Mouse (Mus musculus) liver, embryonic 11.5 days (tissue): ENCODE measurements around the gene Pparg. TPM values are rescaled to one million over a fixed set of nuclear protein-coding genes. Genes with fewer than 3 reads are reported as not detected.

ENCODE experiments used
- ATAC-seq: fragments of 200-750 bp; cut with Nextera tagmentation; replicated peaks from 2 replicates; pipeline ENCODE4 v1.8.0; 2017; ENCODE audit warnings: moderate number of reproducible peaks, mild to moderate bottlenecking, moderate TSS enrichment, moderate library complexity; ENCODE audit not compliant: low FRiP score
- DNase-seq: peaks from one replicate; pipeline ENCODE4 v3.0.0-alpha.2; 2017; ENCODE audit warnings: low spot score
- H3K27ac ChIP-seq: fragments of 300-500 bp; sonication (generic); 2 replicates; pipeline ENCODE4 v1.5.1; 2014; ENCODE audit warnings: mild to moderate bottlenecking, low read depth, low read length, control low read depth
- H3K27me3 ChIP-seq: fragments of 300-500 bp; sonication (generic); replicated peaks from 2 replicates; pipeline ENCODE4 v1.6.1; 2014; ENCODE audit warnings: low read length, mixed read lengths; ENCODE audit not compliant: control insufficient read depth, insufficient read depth
- H3K36me3 ChIP-seq: fragments of 300-500 bp; sonication (generic); 2 replicates; pipeline ENCODE4 v1.6.1; 2014; ENCODE audit warnings: mild to moderate bottlenecking, low read length, moderate library complexity, mixed read lengths; ENCODE audit not compliant: control insufficient read depth, insufficient read depth
- H3K4me1 ChIP-seq: fragments of 300-500 bp; sonication (generic); replicated peaks from 2 replicates; pipeline ENCODE4 v1.6.1; 2014; ENCODE audit warnings: low read length, mixed read lengths; ENCODE audit not compliant: control insufficient read depth, insufficient read depth
- H3K4me2 ChIP-seq: fragments of 300-500 bp; sonication (generic); 2 replicates; pipeline ENCODE4 v1.6.1; 2014; ENCODE audit warnings: mild to moderate bottlenecking, control low read depth, moderate library complexity
- H3K4me3 ChIP-seq: fragments of 300-500 bp; sonication (generic); 2 replicates; pipeline ENCODE4 v1.5.1; 2014; ENCODE audit warnings: low read depth, low read length, control low read depth
- H3K9ac ChIP-seq: fragments of 300-500 bp; sonication (generic); 2 replicates; pipeline ENCODE4 v1.6.1; 2014; ENCODE audit warnings: low read depth, low read length, control low read depth
- H3K9me3 ChIP-seq: fragments of 300-500 bp; sonication (generic); 2 replicates; pipeline ENCODE4 v1.6.1; 2016; ENCODE audit warnings: low read length, inconsistent platforms, mixed read lengths; ENCODE audit not compliant: control insufficient read depth
- whole genome bisulfite sequencing: fragments of 180-500 bp; shearing (Covaris S2); extraction: QIAGEN DNeasy Blood & Tissue Kit; methylation state at CpG from one replicate; pipeline ENCODE4 v1.1.7; 2014; 5-methylcytosine and 5-hydroxymethylcytosine counted together
- polyA plus RNA-seq: library from polyadenylated mRNA; unstranded; fragments of >200 nt; fragmentation: Nextera tagmentation; extraction: Ambion mirVana; gene quantifications from 2 replicates; pipeline ENCODE4 v1.2.1, GENCODE M21; 2014

Gene Pparg
- polyA plus RNA-seq, 1 experiment from 2014 or later: 1.2 TPM

GRCm38 (mm10) chr6:115501131-115501530, 140.4 kb downstream of the Pparg start:
- WGBS: 43% methylated on average over 3 of the region's 3 CpGs
- H3K9ac ChIP-seq: no peak overlapping the region
- no peaks in the 10 kb centered on the region for H3K9me3 ChIP-seq
- DNase-seq (no peak), ATAC-seq (no peak)
- no peaks in the 10 kb centered on the region for H3K36me3 ChIP-seq
- no peak overlapping the region for H3K4me3 ChIP-seq
- H3K4me1 ChIP-seq: peaks cover 2% of the 10 kb centered on the region; the same call in 1 of the 2 replicates
- H3K27me3 ChIP-seq: no peaks in the 10 kb centered on the region
- H3K4me2 ChIP-seq: no peak overlapping the region
- H3K27ac ChIP-seq: no peak overlapping the region

- H3K27ac ChIP-seq: no peak overlapping the region
- no peak for ATAC-seq
- no peak overlapping the region for H3K4me3 ChIP-seq
- H3K27me3 ChIP-seq: no peaks in the 10 kb centered on the region
- no peaks in the 10 kb centered on the region for H3K36me3 ChIP-seq
- no peaks in the 10 kb centered on the region for H3K9me3 ChIP-seq
- no peak overlapping the region for H3K4me2 ChIP-seq
- H3K9ac ChIP-seq: no peak overlapping the region
- DNase-seq: no peak
- H3K4me1 ChIP-seq: peaks cover 2% of the 10 kb centered on the region; the same call in 1 of the 2 replicates
- whole genome bisulfite sequencing: 93% methylated on average over 4 of the region's 4 CpGs
Observed at GRCm38 (mm10) chr6:115503038-115503437, 142.3 kb downstream of the Pparg start.

GRCm38 (mm10) chr6:115503549-115504159, 142.9 kb downstream of the Pparg start:
- Histone ChIP-seq H3K27me3 (no peaks in the 10 kb centered on the region), H3K9ac (no peak overlapping the region), H3K4me3 (no peak overlapping the region), H3K36me3 (no peaks in the 10 kb centered on the region), H3K4me2 (no peak overlapping the region), H3K27ac (no peak overlapping the region), H3K9me3 (no peaks in the 10 kb centered on the region), H3K4me1 (peaks cover 2% of the 10 kb centered on the region; the same call in 1 of the 2 replicates)
- DNase-seq (no peak), ATAC-seq (no peak)
- 59% methylated on average over 10 of the region's 10 CpGs for WGBS

GRCm38 (mm10) chr6:115504160-115504558, 143.4 kb downstream of the Pparg start:
- H3K9me3 ChIP-seq: no peaks in the 10 kb centered on the region
- no peak overlapping the region for H3K27ac ChIP-seq
- 73% methylated on average over 3 of the region's 3 CpGs for WGBS
- no peak overlapping the region for H3K4me3 ChIP-seq
- DNase-seq (no peak), ATAC-seq (no peak; the same call in 1 of the 2 replicates)
- peaks cover 2% of the 10 kb centered on the region; the same call in 1 of the 2 replicates for H3K4me1 ChIP-seq
- no peak overlapping the region for H3K4me2 ChIP-seq
- H3K9ac ChIP-seq: no peak overlapping the region
- H3K27me3 ChIP-seq: no peaks in the 10 kb centered on the region
- no peaks in the 10 kb centered on the region for H3K36me3 ChIP-seq

- H3K9ac ChIP-seq: no peak overlapping the region
- H3K4me1 ChIP-seq: peaks cover 2% of the 10 kb centered on the region; the same call in 1 of the 2 replicates
- H3K4me3 ChIP-seq: no peak overlapping the region
- no peaks in the 10 kb centered on the region for H3K27me3 ChIP-seq
- DNase-seq (no peak), ATAC-seq (no peak)
- H3K4me2 ChIP-seq: no peak overlapping the region
- H3K36me3 ChIP-seq: no peaks in the 10 kb centered on the region
- 73% methylated on average over 5 of the region's 5 CpGs for WGBS
- no peak overlapping the region for H3K27ac ChIP-seq
- H3K9me3 ChIP-seq: no peaks in the 10 kb centered on the region
Observed at GRCm38 (mm10) chr6:115504915-115505314, 144.2 kb downstream of the Pparg start.

- Histone ChIP-seq H3K4me3 (no peak overlapping the region), H3K36me3 (no peaks in the 10 kb centered on the region), H3K27me3 (no peaks in the 10 kb centered on the region), H3K4me1 (peaks cover under 1% of the 10 kb centered on the region; the same call in 1 of the 2 replicates), H3K27ac (no peak overlapping the region), H3K9me3 (no peaks in the 10 kb centered on the region), H3K9ac (no peak overlapping the region), H3K4me2 (no peak overlapping the region)
- DNase-seq (no peak), ATAC-seq (no peak)
- WGBS: 86% methylated on average over 1 of the region's 1 CpGs
Observed at GRCm38 (mm10) chr6:115506425-115506824, 145.7 kb downstream of the Pparg start.

- no peaks in the 10 kb centered on the region for H3K36me3 ChIP-seq
- no peaks in the 10 kb centered on the region for H3K27me3 ChIP-seq
- DNase-seq (no peak), ATAC-seq (no peak)
- no peak overlapping the region for H3K9ac ChIP-seq
- no peak overlapping the region for H3K4me3 ChIP-seq
- H3K4me2 ChIP-seq: no peak overlapping the region
- H3K4me1 ChIP-seq: no peaks in the 10 kb centered on the region
- no peaks in the 10 kb centered on the region for H3K9me3 ChIP-seq
- WGBS: 85% methylated on average over 3 of the region's 3 CpGs
- H3K27ac ChIP-seq: no peak overlapping the region
Observed at GRCm38 (mm10) chr6:115511447-115511846, 150.7 kb downstream of the Pparg start.

- peaks cover 3% of the 10 kb centered on the region for H3K4me1 ChIP-seq
- H3K27ac ChIP-seq: no peak overlapping the region
- no peak for DNase-seq
- no peaks in the 10 kb centered on the region for H3K27me3 ChIP-seq
- ATAC-seq: no peak
- 84% methylated on average over 4 of the region's 4 CpGs for WGBS
- H3K4me2 ChIP-seq: no peak overlapping the region
- no peaks in the 10 kb centered on the region for H3K36me3 ChIP-seq
- no peak overlapping the region for H3K9ac ChIP-seq
- no peaks in the 10 kb centered on the region for H3K9me3 ChIP-seq
- no peak overlapping the region for H3K4me3 ChIP-seq
Observed at GRCm38 (mm10) chr6:115513207-115513606, 152.5 kb downstream of the Pparg start.

GRCm38 (mm10) chr6:115517904-115518303, 157.2 kb downstream of the Pparg start:
- Histone ChIP-seq H3K27ac (no peak overlapping the region), H3K27me3 (no peaks in the 10 kb centered on the region), H3K4me1 (peaks cover 19% of the 10 kb centered on the region), H3K36me3 (no peaks in the 10 kb centered on the region), H3K4me3 (no peak overlapping the region), H3K4me2 (no peak overlapping the region), H3K9ac (no peak overlapping the region), H3K9me3 (no peaks in the 10 kb centered on the region)
- WGBS: 52% methylated on average over 4 of the region's 4 CpGs
- no peak for ATAC-seq
- no peak for DNase-seq
